Mouse (Mus musculus): ENCODE results near the gene Gm5105. TPM values are rescaled to one million over a fixed set of nuclear protein-coding genes. Genes with fewer than 3 reads are reported as not detected.

The Gm5105 gene
- polyA plus RNA-seq, 1 experiment: 0.19 TPM

- no peaks in the 10 kb centered on the region for H3K36me3 ChIP-seq (ENCODE audit: control insufficient read depth, insufficient read depth, low read length)
- H3K27me3 ChIP-seq (ENCODE audit: control insufficient read depth, insufficient read depth, low read length): no peaks in the 10 kb centered on the region
- 78% methylated on average over 4 of the region's 4 CpGs for WGBS
- TF ChIP-seq CTCF (IDR thresholded peaks at IDR 0.05; ENCODE audit: extremely low read depth, insufficient read length, insufficient replicate concordance, low read depth, low read length): no peak
- no peak for TF ChIP-seq POLR2A (IDR thresholded peaks at IDR 0.05; ENCODE audit: low read depth, low read length)
- H3K4me3 ChIP-seq (ENCODE audit: low read depth, low read length): no peak overlapping the region
- H3K4me1 ChIP-seq (ENCODE audit: control insufficient read depth, insufficient read depth, insufficient read length, low read length): peaks cover 2% of the 10 kb centered on the region
- H3K27ac ChIP-seq (ENCODE audit: insufficient read depth, low read depth, low read length): no peak overlapping the region
Observed at GRCm38 (mm10) chr3:138062673-138063072, 4.5 kb downstream of the Gm5105 start.

- 71% methylated on average over 9 of the region's 9 CpGs for WGBS
- no peak overlapping the region for H3K4me3 ChIP-seq (ENCODE audit: low read depth, low read length)
Observed at GRCm38 (mm10) chr3:138061205-138061911, 5.8 kb downstream of the Gm5105 start.

GRCm38 (mm10) chr3:138060429-138060828 is 6.8 kb downstream of the Gm5105 start:
- WGBS: 94% methylated on average over 7 of the region's 7 CpGs
- no peaks in the 10 kb centered on the region for H3K36me3 ChIP-seq (ENCODE audit: control insufficient read depth, insufficient read depth, low read length)
- no peaks in the 10 kb centered on the region for H3K27me3 ChIP-seq (ENCODE audit: control insufficient read depth, insufficient read depth, low read length)
- no peak overlapping the region for H3K27ac ChIP-seq (ENCODE audit: insufficient read depth, low read depth, low read length)
- H3K4me1 ChIP-seq (ENCODE audit: control insufficient read depth, insufficient read depth, insufficient read length, low read length): peaks cover 2% of the 10 kb centered on the region; the same call in 1 of the 2 replicates
- H3K4me3 ChIP-seq (ENCODE audit: low read depth, low read length): no peak overlapping the region
- TF ChIP-seq POLR2A (IDR thresholded peaks at IDR 0.05; ENCODE audit: low read depth, low read length): no peak
- TF ChIP-seq CTCF (IDR thresholded peaks at IDR 0.05; ENCODE audit: extremely low read depth, insufficient read length, insufficient replicate concordance, low read depth, low read length): no peak

More at GRCm38 (mm10) chr3:138061205-138061911, 5.8 kb downstream of the Gm5105 start:
- Histone ChIP-seq H3K36me3 (ENCODE audit: control insufficient read depth, insufficient read depth, low read length) (no peaks in the 10 kb centered on the region), H3K27me3 (ENCODE audit: control insufficient read depth, insufficient read depth, low read length) (no peaks in the 10 kb centered on the region), H3K4me1 (ENCODE audit: control insufficient read depth, insufficient read depth, insufficient read length, low read length) (peaks cover 2% of the 10 kb centered on the region), H3K27ac (ENCODE audit: insufficient read depth, low read depth, low read length) (no peak overlapping the region)
- no peak for TF ChIP-seq CTCF (IDR thresholded peaks at IDR 0.05; ENCODE audit: extremely low read depth, insufficient read length, insufficient replicate concordance, low read depth, low read length)
- TF ChIP-seq POLR2A (IDR thresholded peaks at IDR 0.05; ENCODE audit: low read depth, low read length): no peak

GRCm38 (mm10) chr3:138058226-138058625 is 9.0 kb downstream of the Gm5105 start:
- no peak overlapping the region for H3K4me3 ChIP-seq (ENCODE audit: low read depth, low read length)
- no peaks in the 10 kb centered on the region for H3K27me3 ChIP-seq (ENCODE audit: control insufficient read depth, insufficient read depth, low read length)
- no peaks in the 10 kb centered on the region for H3K36me3 ChIP-seq (ENCODE audit: control insufficient read depth, insufficient read depth, low read length)
- no peak overlapping the region for H3K27ac ChIP-seq (ENCODE audit: insufficient read depth, low read depth, low read length)
- peaks cover 2% of the 10 kb centered on the region; the same call in 1 of the 2 replicates for H3K4me1 ChIP-seq (ENCODE audit: control insufficient read depth, insufficient read depth, insufficient read length, low read length)
- 65% methylated on average over 4 of the region's 4 CpGs for WGBS
- TF ChIP-seq POLR2A (IDR thresholded peaks at IDR 0.05; ENCODE audit: low read depth, low read length) (no peak), CTCF (IDR thresholded peaks at IDR 0.05; ENCODE audit: extremely low read depth, insufficient read length, insufficient replicate concordance, low read depth, low read length) (no peak)

- no peak overlapping the region for H3K27ac ChIP-seq (ENCODE audit: insufficient read depth, low read depth, low read length)
- H3K4me3 ChIP-seq (ENCODE audit: low read depth, low read length): no peak overlapping the region
- no peaks in the 10 kb centered on the region for H3K27me3 ChIP-seq (ENCODE audit: control insufficient read depth, insufficient read depth, low read length)
- TF ChIP-seq CTCF (IDR thresholded peaks at IDR 0.05; ENCODE audit: extremely low read depth, insufficient read length, insufficient replicate concordance, low read depth, low read length): no peak
- no peak for TF ChIP-seq POLR2A (IDR thresholded peaks at IDR 0.05; ENCODE audit: low read depth, low read length)
- no peaks in the 10 kb centered on the region for H3K36me3 ChIP-seq (ENCODE audit: control insufficient read depth, insufficient read depth, low read length)
- WGBS: 70% methylated on average over 7 of the region's 7 CpGs
- H3K4me1 ChIP-seq (ENCODE audit: control insufficient read depth, insufficient read depth, insufficient read length, low read length): peaks cover 2% of the 10 kb centered on the region; the same call in 1 of the 2 replicates
Observed at GRCm38 (mm10) chr3:138056976-138057375, 10.2 kb downstream of the Gm5105 start.

GRCm38 (mm10) chr3:138053969-138054368 is 13.2 kb downstream of the Gm5105 start:
- Histone ChIP-seq H3K27ac (ENCODE audit: insufficient read depth, low read depth, low read length) (no peak overlapping the region), H3K4me1 (ENCODE audit: control insufficient read depth, insufficient read depth, insufficient read length, low read length) (no peaks in the 10 kb centered on the region), H3K36me3 (ENCODE audit: control insufficient read depth, insufficient read depth, low read length) (no peaks in the 10 kb centered on the region), H3K4me3 (ENCODE audit: low read depth, low read length) (no peak overlapping the region), H3K27me3 (ENCODE audit: control insufficient read depth, insufficient read depth, low read length) (no peaks in the 10 kb centered on the region)
- TF ChIP-seq CTCF (IDR thresholded peaks at IDR 0.05; ENCODE audit: extremely low read depth, insufficient read length, insufficient replicate concordance, low read depth, low read length) (no peak), POLR2A (IDR thresholded peaks at IDR 0.05; ENCODE audit: low read depth, low read length) (no peak)
- WGBS: 40% methylated on average over 4 of the region's 4 CpGs

- H3K4me1 ChIP-seq (ENCODE audit: control insufficient read depth, insufficient read depth, insufficient read length, low read length): no peaks in the 10 kb centered on the region
- no peaks in the 10 kb centered on the region for H3K27me3 ChIP-seq (ENCODE audit: control insufficient read depth, insufficient read depth, low read length)
- no peak overlapping the region for H3K27ac ChIP-seq (ENCODE audit: insufficient read depth, low read depth, low read length)
- TF ChIP-seq CTCF (IDR thresholded peaks at IDR 0.05; ENCODE audit: extremely low read depth, insufficient read length, insufficient replicate concordance, low read depth, low read length) (no peak), POLR2A (IDR thresholded peaks at IDR 0.05; ENCODE audit: low read depth, low read length) (no peak)
- no peaks in the 10 kb centered on the region for H3K36me3 ChIP-seq (ENCODE audit: control insufficient read depth, insufficient read depth, low read length)
- H3K4me3 ChIP-seq (ENCODE audit: low read depth, low read length): no peak overlapping the region
- WGBS: 77% methylated on average over 3 of the region's 3 CpGs
Observed at GRCm38 (mm10) chr3:138051431-138051830, 15.8 kb downstream of the Gm5105 start.

Measured in small intestine, adult 2 months (tissue).